Mouse (Mus musculus): ENCODE data around the gene Prtg. TPM values are rescaled to one million over a fixed set of nuclear protein-coding genes. Genes with fewer than 3 reads are reported as not detected.

The Prtg gene
- total RNA-seq, 2 experiments from 2014 or later, result 1.6 to 2.2 TPM

DNA sequence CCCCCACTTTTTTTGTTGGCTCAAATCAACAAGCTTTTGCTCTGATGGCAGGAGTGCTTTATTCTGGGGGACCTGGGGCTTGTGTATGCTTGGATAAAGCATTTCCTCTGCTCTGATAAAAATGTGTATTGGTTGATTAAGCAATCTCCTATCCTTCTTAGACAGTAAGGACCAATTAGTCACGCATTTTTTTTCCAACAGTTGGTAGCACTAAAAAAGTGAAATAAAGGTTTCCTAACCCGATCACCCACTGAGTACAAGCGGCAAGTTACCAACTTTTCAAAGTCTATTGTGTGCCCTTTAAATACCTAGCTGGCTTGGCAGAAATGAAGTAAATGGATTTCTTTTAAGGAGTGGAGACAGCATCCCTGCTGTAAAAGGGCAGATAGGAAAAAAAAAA lies 1.9 kb downstream of the Prtg start:
- DNase-seq (ENCODE audit: extremely low spot score in 1 of 2, low spot score in 1 of 2), result no peak

DNA sequence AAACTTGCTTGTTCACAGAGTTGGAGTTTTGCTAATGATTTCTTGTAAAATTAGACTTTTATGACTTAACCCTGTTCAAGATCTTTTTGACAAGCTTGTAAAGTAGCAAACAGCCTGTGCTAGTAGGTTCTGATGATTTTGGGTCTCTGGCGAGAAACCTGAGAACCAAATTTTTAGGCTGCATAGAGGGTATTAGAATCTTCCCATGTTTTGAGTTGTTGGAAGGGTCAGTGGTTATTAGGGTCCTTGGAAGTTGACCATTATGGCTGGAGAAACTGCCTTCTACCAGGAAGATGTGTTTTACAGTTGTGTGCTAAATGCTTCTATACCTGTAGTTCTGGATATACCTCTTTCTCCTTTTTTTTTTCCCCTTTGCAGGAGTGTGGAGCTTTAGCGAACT lies 2.4 kb downstream of the Prtg start:
- no peak for DNase-seq (ENCODE audit: extremely low spot score in 1 of 2, low spot score in 1 of 2)

DNA sequence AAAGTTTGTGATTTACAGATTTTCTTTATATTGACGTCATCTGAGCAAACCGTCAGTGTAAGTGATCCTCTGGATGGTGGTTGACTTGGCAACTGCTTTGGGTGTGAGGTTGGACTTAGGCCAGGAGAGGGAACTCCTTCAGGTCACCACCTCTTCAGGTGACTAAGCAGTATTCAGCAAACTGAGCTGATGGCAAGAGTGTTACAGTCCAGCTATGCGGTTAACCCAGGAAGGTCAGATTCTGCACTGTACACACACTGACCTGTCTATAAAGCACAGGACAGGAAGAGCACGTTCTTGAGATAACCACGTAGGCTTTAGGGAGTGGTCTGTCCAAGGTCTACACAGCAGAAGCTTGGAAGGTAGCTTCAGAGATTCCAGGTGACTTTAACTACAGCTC lies 3.9 kb downstream of the Prtg start:
- no peak for DNase-seq (ENCODE audit: extremely low spot score in 1 of 2, low spot score in 1 of 2)

DNA sequence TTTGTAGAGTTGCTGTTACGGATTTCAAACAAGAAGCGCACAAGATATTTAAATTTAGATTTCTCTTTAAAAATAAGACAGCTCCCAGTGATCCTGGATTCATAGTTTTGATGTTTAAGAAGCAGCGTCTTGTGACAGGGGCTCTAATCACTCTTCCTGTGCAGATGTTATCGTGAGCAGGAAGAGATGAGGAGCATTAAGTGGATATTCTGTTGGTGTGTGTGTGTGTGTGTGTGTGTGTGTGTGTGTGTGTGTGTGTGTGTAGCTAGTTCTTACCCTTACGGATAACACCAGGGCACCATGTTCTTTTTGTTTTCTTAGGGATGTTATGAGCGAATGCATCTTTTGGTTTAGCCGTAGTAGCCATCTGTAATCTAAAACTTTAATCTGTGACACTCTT lies 5.4 kb downstream of the Prtg start:
- DNase-seq (ENCODE audit: extremely low spot score in 1 of 2, low spot score in 1 of 2), result no peak

DNA sequence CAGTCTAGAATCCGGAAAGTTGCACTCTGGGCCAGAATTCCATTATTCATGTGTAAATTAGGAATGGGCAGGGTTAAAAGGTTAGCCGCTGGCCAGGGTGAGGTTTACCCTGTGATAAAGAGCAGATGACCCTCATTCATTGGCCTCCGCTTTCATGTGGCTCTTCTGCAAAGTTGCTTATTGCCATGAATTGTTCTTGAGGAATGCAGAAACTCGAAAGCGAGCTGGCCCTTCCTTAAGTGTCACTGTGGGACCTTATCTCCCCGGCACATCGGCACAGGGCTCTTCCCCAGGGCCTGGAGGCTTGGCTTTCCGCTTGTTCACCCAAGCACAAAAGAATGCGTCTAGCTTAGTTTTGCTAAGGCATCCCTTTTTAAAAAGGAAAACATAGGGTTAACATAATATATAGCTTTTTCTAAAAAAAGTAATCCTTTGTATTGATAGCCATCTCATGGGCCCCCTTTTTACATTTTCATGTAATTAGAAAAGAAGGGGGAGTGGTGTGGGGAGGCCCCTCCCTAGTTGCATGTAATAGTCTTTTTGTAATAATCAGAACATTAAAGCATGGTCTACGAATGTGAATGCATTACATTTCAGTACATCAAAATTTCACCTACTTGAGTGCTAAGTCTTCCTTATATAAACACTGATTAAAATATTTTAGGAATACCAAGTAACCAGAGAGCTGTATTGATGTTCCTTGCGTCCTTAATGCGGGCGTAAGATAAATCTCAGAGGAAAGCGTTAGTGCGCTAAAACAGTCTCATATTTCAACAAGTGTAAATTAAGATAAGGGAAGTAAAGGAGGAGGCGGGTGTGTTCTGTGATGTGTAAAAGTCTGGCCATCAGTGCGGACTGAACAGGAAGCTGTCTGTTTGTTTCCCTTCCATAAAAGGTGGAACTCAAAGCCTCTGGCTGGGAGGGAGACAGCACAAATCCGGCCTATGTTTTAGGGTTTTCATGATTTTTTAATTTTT lies 6.2 kb downstream of the Prtg start:
- no peak for DNase-seq (ENCODE audit: extremely low spot score in 1 of 2, low spot score in 1 of 2)

DNA sequence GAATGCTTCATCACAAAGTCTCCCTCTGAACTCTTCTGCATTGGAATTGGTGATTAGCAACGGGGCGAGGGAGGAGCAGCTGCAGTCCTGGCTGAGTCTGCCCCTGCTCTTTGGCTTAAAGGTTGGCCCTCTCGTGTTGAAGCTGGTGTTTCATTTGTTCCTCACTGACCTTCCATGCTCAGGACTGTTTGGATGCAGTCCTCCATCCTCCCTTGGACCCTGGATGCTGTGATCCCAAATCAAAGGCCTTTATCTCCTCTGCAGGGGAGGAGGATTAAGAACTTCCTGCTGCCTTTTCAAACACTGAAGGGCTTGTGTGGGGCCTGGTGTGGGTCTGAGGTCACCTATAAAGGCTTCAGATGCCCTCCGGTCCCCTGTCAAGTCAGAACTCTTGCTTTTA lies 18.8 kb downstream of the Prtg start:
- no peak for DNase-seq (ENCODE audit: extremely low spot score in 1 of 2, low spot score in 1 of 2)

DNA sequence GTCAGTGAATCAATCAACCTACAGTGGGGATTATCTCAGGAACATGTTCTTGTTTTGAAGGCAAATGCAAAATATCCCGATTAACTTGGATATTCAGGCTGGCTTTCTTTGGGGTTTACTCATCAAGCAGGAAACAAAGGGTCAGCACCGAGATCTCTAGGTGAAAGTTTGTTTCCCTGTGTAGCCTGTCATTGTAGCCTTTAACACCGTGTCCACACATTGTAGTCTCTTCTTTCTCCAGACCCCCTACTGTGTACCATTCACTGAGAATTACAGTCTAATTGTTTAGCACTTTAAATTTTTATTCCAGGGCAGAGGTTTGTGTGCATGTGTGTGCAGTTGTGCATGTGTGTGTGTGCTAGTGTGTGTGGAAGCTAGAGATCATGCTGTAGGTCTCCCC lies 19.3 kb downstream of the Prtg start:
- DNase-seq (ENCODE audit: extremely low spot score in 1 of 2, low spot score in 1 of 2), result no peak

DNA sequence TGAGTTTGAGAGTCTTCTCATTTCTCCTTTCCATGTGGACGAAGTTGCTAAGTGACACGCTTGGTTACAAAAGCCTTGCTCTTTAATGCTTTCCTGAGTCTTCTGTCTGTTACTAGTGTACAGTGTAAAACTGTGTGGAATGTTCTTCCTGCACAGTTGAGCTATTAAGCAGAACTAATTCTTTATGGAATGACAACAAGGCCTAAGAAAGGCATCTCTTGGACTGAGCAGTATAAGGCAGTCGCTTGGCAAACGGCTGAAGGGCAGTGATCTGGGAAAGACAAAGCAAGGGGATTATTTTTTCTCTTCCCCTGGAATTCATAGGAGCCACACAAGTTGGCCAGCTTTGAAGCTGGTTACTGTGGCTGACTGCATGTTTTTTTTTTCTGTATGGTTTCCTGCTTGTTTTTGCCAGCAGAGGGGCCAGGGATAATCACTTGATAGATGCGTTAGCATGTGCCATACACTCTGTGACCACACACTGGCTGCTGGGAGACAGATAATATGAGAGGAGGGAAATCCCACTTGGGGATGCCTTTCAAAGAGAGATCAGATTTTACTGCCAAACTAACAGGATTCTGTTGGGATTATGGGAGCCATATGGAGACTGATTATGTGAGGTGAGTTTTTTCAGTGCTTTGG lies 22.1 kb downstream of the Prtg start:
- no peak for DNase-seq (ENCODE audit: extremely low spot score in 1 of 2, low spot score in 1 of 2)

DNA sequence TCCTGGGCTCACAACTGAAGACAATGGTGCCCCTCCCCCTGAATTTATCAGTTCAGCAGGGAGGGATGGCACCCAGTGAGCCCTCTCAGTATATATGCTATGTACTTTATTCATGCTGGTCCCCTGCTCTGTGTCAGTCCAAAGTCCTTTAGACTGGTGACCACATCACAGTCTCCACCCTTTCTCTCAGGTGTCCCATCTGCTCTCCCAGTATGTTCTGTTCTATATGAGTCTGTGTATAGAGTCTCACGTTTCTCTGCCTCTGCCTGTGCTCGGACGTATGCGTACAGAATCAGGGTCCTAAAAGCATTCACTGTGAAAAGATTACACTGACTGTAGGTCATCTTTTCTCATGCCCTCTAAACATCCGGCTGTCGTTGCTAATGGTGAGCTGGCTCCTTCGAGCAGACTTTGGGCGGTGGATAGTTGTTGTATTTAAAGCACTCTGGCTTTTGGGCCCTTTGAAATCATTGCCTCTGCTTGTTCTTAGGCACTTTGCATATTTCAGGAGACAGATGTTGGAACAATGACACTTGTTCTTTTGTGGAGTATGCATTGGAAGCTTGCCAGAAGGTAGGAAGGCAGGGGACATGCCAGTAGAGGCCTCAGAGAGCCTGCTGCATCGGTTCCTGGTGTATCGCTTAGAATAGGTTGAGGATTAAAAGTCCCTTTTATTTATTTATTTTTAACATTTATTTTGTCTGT lies 27.5 kb downstream of the Prtg start:
- no peak for DNase-seq (ENCODE audit: extremely low spot score in 1 of 2, low spot score in 1 of 2)

DNA sequence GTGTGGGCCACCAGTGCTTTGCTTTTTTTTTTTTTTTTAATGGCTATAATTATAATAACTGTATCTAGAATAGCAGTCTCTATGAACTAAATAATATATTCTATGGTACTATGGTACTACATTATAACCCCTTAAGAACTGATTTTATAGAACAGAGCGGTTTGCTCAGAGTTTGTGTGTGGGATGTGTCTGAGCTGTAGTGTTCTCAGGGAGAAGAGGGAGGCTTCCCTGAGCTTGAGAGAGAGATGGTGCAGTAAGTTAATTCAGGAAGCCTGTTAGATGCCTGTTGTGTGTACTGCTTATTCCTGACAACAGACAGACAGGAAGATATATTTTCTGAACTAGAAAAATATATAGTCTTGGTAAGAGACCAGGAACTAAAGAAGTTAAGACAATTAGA lies 28.3 kb downstream of the Prtg start:
- DNase-seq (ENCODE audit: extremely low spot score in 1 of 2, low spot score in 1 of 2), result no peak

DNA sequence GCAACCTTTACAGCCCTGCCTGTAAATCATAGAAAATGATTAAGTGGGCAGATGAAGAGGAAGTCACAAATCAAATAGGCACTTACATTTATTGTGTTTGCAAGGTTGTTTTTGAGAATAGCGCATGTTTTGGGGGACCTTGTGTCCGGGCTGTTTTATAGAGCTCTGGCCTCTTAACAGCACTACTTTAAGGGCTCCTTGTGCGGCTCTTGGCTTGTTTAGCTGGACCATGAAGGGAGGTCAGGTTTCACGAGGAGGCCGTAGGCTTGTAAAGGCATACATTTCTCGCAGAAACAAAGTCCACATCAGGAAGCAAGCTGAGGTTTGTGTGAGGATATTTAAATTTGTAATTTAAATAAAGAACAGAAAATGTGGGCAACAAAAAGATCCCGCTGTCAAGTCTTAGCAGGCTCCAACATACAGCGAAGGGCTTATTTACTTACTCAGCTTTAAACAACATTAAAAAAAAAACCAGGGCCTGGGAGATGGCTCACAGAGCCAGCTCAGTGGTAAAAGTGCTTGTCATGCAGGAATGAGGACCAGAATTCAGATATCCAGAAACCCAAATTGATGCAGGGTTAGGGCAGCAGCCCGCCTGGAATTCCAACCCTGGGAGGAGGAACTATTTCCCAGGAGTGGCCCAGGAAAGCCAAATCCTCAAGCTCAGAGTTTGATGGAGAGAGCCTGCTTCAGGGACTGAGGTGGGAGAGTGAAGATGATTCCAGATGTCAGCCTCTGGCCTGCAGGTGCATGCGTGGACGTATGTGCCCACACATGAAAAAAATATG lies 30.2 kb downstream of the Prtg start:
- no peak for DNase-seq (ENCODE audit: extremely low spot score in 1 of 2, low spot score in 1 of 2)

DNA sequence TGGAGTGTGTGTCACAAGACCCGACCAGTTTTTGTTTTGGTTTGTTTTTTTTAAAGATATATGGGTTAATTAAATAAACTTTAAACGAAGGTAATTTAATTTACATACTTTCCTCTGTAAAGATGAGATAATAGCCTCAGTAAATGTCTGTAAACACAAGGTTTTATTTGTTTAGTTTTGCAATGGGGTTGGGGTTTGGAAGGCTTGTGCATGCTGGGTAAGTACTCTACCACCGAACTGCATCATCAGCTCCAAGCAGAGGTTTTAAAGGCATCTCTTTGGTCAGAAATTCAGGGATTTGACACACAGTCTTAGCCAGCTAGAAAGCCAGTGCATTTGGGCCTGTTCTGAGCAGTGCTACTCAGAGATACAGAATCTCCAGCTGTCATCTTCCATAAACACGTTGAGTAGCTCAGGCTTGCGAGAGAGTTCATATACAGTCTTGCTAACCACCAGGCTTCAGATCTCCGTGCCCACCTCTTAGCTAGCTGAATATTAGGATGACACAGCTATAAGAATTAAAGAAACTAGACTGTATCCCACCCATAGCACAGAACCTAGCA lies 31.0 kb downstream of the Prtg start:
- no peak for DNase-seq (ENCODE audit: extremely low spot score in 1 of 2, low spot score in 1 of 2)

DNA sequence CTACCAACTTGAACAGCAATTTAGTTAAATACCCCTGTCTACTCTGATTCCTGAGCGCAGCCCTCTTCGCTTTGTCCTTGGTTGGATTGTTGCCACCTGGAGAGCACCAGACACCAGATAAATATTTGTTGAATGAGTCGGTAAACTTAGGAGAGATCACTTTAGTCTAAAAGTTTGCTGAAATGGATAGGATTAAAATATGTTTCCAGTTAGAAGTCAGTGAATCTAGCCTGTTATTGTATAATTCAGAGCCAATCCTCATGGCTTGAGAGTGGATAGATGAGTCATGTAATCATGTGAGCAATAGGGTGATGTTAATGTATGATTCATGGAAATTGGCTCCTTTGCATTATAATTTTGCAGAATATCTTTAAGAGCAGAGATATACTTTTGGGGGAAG lies 31.6 kb downstream of the Prtg start:
- DNase-seq (ENCODE audit: extremely low spot score in 1 of 2, low spot score in 1 of 2), result no peak

DNA sequence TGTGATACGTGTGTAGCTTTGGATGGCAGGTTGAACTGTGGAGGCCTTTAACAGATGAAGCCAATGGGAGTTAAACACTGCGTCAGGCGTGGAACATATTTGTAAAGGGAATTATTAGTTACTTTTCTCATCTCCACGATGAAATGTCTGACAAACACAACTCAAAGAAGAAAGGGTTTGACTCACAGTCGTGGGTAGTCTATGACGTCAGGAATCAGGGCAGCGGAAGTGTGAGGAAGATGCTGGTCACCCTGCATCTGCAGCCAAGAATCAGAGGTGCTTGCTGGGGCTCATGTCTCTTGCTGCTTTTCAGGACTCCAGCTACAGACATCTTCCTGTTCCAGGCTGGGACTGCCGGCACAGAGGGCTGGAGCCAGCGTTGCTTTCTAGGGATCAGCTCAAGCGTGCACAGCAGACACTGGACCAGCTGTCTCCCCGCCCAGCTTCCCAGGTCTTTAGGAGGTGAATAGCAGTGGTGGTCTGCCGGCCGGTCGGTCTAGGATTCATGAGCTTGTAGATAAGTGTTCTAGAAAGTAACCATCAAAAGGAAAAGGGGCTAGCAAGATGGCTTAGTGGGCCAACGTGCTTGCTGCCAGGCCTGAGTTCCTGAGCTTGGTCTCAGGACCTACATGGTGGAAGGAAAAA lies 32.8 kb downstream of the Prtg start:
- DNase-seq (ENCODE audit: extremely low spot score in 1 of 2, low spot score in 1 of 2), result no peak

DNA sequence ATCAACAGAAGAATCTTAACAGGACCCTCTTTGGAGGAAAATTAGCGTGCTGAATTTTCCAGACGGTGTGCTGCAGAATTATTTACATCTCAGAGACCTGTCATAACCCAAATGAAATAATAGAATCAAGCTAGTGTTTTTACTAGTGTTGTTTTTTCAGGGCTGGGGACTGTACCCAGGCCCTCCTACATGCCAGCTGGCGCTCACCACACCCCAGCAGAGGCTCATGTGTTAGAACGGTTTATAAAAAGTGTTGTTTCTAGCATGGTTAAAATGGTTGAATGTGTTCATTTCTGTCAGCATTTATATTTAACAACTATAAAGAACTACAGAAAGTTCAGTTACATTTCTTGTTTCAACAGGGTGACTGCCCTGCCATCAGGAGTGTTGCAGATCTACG lies 37.8 kb downstream of the Prtg start:
- peak in 1 of 2 experiments; percentile 35 for DNase-seq (ENCODE audit: extremely low spot score in 1 of 2, low spot score in 1 of 2)

DNA sequence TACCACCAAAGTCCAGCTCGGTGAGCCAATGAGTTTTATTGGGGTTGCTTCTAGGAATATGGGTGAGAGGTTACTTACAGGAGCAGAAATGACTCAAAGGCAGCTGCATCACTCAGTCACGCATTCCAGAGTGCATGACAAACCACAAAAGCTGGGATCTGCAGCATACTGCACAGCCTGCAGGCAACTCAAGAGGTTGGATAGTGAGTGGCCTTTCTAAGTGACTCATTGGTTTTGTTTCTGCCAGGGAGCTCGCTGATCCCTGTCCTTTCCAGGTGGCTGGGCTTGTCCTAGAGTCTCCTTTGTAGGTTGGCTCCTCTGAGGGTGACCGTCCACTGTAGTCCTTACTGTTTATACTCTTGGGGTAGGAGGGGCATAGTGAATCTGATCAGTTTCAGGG lies 39.5 kb downstream of the Prtg start:
- DNase-seq (ENCODE audit: extremely low spot score in 1 of 2, low spot score in 1 of 2), result no peak

DNA sequence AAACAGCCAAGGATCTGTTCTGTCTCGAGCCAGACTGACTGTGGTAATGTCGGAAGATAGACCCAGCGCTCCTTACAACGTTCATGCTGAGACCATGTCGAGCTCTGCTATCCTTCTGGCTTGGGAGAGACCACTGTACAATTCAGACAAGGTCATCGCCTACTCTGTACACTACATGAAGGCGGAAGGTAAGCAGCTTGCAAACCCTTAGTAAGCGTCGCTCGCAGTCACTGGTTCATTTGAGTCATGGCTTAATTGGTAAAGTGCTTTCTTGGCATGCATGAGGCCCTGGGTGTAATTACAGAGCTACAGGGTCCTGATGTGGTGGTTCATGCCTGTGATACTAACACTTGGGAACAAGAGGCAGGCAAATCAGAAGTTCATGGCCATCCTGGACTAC lies 44.9 kb downstream of the Prtg start:
- DNase-seq (ENCODE audit: extremely low spot score in 1 of 2, low spot score in 1 of 2), result no peak

DNA sequence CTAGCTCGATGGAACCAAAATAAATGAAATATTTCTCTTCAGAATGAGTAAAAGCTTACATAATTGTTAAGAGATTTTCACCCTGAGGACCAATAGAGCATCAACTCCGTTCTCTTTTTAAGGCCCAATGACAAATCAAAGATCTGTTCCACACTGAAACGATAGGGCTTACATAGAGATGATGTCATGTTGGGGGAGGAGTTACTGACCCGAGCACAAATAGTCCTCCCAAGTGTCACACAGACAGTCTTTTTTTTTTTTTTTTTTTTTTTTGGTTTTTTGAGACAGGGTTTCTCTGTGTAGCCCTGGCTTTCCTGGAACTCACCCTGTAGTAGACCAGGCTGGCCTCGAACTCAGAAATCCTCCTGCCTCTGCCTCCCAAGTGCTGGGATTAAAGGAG lies 45.3 kb downstream of the Prtg start:
- no peak for DNase-seq (ENCODE audit: extremely low spot score in 1 of 2, low spot score in 1 of 2)

DNA sequence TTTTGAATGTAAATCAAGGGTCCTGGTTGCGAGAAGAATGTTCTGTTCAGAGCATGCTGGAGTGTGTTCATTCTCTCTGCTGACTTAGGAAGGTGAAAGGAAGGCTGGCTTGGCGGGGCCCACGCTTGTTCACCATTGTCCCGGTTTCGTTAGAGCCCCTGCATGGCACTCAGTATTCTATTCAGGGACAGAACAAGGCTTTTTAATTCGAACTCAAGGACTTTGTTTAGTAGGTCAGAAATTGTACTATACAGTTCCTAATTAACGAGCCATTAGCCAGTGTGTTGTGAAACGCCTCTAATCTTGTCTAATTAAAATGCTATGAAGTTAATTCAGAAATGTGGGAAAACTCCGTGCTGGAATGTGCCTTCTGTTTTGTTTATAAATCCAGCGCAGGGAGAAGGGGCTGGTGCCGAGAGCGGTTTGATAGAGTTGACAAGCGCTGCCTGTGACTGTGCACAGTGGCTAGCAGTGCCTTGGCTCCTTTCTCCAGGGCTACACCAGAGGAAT lies 47.1 kb downstream of the Prtg start:
- no peak for DNase-seq (ENCODE audit: extremely low spot score in 1 of 2, low spot score in 1 of 2)

DNA sequence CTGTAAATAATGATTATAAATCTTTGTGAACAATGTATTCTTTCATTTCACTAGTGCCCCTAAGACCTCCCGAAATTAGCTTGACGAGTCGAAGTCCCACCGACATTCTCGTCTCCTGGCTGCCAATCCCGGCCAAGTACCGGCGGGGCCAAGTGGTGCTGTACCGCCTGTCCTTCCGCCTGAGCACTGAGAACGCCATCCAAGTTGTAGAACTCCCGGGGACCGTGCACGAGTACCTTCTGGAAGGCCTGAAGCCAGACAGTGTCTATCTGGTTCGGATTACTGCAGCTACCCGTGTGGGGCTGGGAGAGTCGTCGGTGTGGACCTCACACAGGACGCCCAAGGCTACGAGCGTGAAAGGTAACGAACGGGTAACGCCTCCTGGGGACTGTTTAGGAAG lies 50.0 kb downstream of the Prtg start:
- DNase-seq (ENCODE audit: extremely low spot score in 1 of 2, low spot score in 1 of 2), result no peak
